Mouse (Mus musculus): ENCODE results near the gene Lims1. TPM values are rescaled to one million over a fixed set of nuclear protein-coding genes. Genes with fewer than 3 reads are reported as not detected.

Lims1 gene
- polyA plus RNA-seq, 1 experiment, result 11.4 TPM

DNA sequence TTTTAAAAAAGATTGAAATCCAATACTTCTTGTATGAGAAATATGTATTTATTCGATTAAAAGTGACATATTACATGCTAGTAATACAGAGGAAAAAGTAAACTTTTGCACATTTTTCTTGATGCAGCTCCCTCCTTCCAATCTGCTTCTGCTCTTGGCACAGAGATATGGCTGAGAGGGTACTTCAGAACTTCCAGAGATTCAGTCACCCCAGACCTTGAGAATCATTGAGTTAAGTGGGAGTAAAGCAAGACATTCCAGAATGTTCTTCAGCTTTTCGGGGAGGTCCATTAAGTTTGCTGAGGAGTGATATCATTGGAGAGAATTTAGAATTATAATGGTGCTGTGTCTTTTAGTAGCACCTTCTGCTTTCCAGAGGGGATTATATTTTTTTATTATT, 72.5 kb downstream of the Lims1 start:
- 91% methylated on average over 2 of the region's 2 CpGs for WGBS
- Histone ChIP-seq H3K36me3 (ENCODE audit: control insufficient read depth, insufficient read depth, low read length) (peaks cover 6% of the 10 kb centered on the region; the same call in 1 of the 2 replicates), H3K27ac (ENCODE audit: insufficient read depth, low read length) (no peak overlapping the region), H3K4me1 (ENCODE audit: control insufficient read depth, insufficient read depth, insufficient read length) (peaks cover 9% of the 10 kb centered on the region; the same call in 1 of the 2 replicates), H3K4me3 (ENCODE audit: extremely low read depth, insufficient read depth, insufficient read length) (no peak overlapping the region), H3K27me3 (ENCODE audit: control insufficient read depth, insufficient read depth, low read length) (no peaks in the 10 kb centered on the region)
- DNase-seq (ENCODE audit: low read depth in 1 of 2, low spot score in 2 of 2), result no peak
- no peak for TF ChIP-seq POLR2A (IDR thresholded peaks at IDR 0.05; ENCODE audit: low read depth, low read length)
- no peak for TF ChIP-seq CTCF (IDR thresholded peaks at IDR 0.05; ENCODE audit: extremely low read depth, insufficient read depth, insufficient read length, insufficient replicate concordance)

DNA sequence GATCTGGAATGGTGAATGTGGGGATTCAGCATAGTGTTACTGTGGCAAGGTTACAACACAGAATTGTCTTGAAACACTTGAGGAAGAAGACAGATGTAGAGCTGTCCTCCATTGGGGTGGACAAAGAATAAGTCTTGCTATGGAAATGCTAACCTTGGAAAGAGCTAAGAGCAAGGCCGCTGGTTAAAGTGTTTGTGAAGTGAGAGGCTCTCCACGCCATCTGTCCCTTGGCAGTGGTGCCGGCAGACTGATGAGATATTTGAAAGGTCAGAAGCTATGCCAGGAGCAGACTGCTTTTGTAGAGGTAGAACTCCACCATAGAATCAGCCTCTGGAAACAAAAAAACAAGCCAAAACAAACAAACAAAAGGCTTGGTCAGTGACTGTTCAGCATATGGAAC, 73.3 kb downstream of the Lims1 start:
- Histone ChIP-seq H3K4me3 (ENCODE audit: extremely low read depth, insufficient read depth, insufficient read length) (no peak overlapping the region), H3K36me3 (ENCODE audit: control insufficient read depth, insufficient read depth, low read length) (peaks cover 12% of the 10 kb centered on the region; the same call in 1 of the 2 replicates), H3K4me1 (ENCODE audit: control insufficient read depth, insufficient read depth, insufficient read length) (peaks cover 7% of the 10 kb centered on the region; the same call in 1 of the 2 replicates), H3K27me3 (ENCODE audit: control insufficient read depth, insufficient read depth, low read length) (no peaks in the 10 kb centered on the region), H3K27ac (ENCODE audit: insufficient read depth, low read length) (no peak overlapping the region)
- WGBS, result 90% methylated on average over 3 of the region's 3 CpGs
- no peak for DNase-seq (ENCODE audit: low read depth in 1 of 2, low spot score in 2 of 2)
- no peak for TF ChIP-seq POLR2A (IDR thresholded peaks at IDR 0.05; ENCODE audit: low read depth, low read length)
- no peak for TF ChIP-seq CTCF (IDR thresholded peaks at IDR 0.05; ENCODE audit: extremely low read depth, insufficient read depth, insufficient read length, insufficient replicate concordance)

GRCm38 (mm10) chr10:58398941-58399340, 75.7 kb downstream of the Lims1 start:
- Histone ChIP-seq H3K27ac (ENCODE audit: insufficient read depth, low read length) (no peak overlapping the region), H3K36me3 (ENCODE audit: control insufficient read depth, insufficient read depth, low read length) (peaks cover 19% of the 10 kb centered on the region; the same call in 1 of the 2 replicates), H3K4me1 (ENCODE audit: control insufficient read depth, insufficient read depth, insufficient read length) (peaks cover 3% of the 10 kb centered on the region; the same call in 1 of the 2 replicates), H3K4me3 (ENCODE audit: extremely low read depth, insufficient read depth, insufficient read length) (no peak overlapping the region), H3K27me3 (ENCODE audit: control insufficient read depth, insufficient read depth, low read length) (no peaks in the 10 kb centered on the region)
- no peak for DNase-seq (ENCODE audit: low read depth in 1 of 2, low spot score in 2 of 2)
- TF ChIP-seq CTCF (IDR thresholded peaks at IDR 0.05; ENCODE audit: extremely low read depth, insufficient read depth, insufficient read length, insufficient replicate concordance) (no peak), POLR2A (IDR thresholded peaks at IDR 0.05; ENCODE audit: low read depth, low read length) (no peak)
- 94% methylated on average over 8 of the region's 8 CpGs for WGBS

GRCm38 (mm10) chr10:58401838-58402237, 78.6 kb downstream of the Lims1 start:
- DNase-seq (ENCODE audit: low read depth in 1 of 2, low spot score in 2 of 2), result no peak
- no peak overlapping the region for H3K27ac ChIP-seq (ENCODE audit: insufficient read depth, low read length)
- H3K4me3 ChIP-seq (ENCODE audit: extremely low read depth, insufficient read depth, insufficient read length), result no peak overlapping the region
- WGBS, result 87% methylated on average over 3 of the region's 3 CpGs
- TF ChIP-seq CTCF (IDR thresholded peaks at IDR 0.05; ENCODE audit: extremely low read depth, insufficient read depth, insufficient read length, insufficient replicate concordance) (no peak), POLR2A (IDR thresholded peaks at IDR 0.05; ENCODE audit: low read depth, low read length) (no peak)
- peaks cover 2% of the 10 kb centered on the region; the same call in 1 of the 2 replicates for H3K4me1 ChIP-seq (ENCODE audit: control insufficient read depth, insufficient read depth, insufficient read length)
- peaks cover 26% of the 10 kb centered on the region for H3K36me3 ChIP-seq (ENCODE audit: control insufficient read depth, insufficient read depth, low read length)
- H3K27me3 ChIP-seq (ENCODE audit: control insufficient read depth, insufficient read depth, low read length), result no peaks in the 10 kb centered on the region

DNA sequence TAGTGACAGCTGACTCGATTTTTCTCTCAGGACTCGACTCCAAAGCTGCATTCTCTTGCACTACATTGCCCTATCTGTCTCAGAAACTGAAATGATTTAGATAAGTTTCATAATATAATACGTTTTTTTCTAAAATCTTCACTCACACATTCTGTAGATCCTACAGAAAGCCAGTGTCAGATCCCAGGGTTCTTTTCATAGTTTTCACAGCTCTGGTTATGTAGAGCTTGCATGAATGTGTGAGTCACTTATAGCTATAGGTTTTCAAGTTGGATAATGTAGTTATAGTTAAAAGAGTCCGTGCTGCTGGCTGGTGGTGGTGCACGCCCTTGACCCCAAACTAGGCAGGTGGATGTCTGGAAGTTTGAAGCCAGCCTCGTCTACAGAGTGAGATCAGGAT, 81.4 kb downstream of the Lims1 start:
- DNase-seq (ENCODE audit: low read depth in 1 of 2, low spot score in 2 of 2), result no peak
- WGBS, result 89% methylated on average over 6 of the region's 6 CpGs
- Histone ChIP-seq H3K27ac (ENCODE audit: insufficient read depth, low read length) (no peak overlapping the region), H3K27me3 (ENCODE audit: control insufficient read depth, insufficient read depth, low read length) (no peaks in the 10 kb centered on the region), H3K4me1 (ENCODE audit: control insufficient read depth, insufficient read depth, insufficient read length) (peaks cover 2% of the 10 kb centered on the region; the same call in 1 of the 2 replicates), H3K36me3 (ENCODE audit: control insufficient read depth, insufficient read depth, low read length) (peaks cover 29% of the 10 kb centered on the region), H3K4me3 (ENCODE audit: extremely low read depth, insufficient read depth, insufficient read length) (no peak overlapping the region)
- TF ChIP-seq CTCF (IDR thresholded peaks at IDR 0.05; ENCODE audit: extremely low read depth, insufficient read depth, insufficient read length, insufficient replicate concordance) (no peak), POLR2A (IDR thresholded peaks at IDR 0.05; ENCODE audit: low read depth, low read length) (no peak)

- peaks cover 2% of the 10 kb centered on the region; the same call in 1 of the 2 replicates for H3K4me1 ChIP-seq (ENCODE audit: control insufficient read depth, insufficient read depth, insufficient read length)
- TF ChIP-seq POLR2A (IDR thresholded peaks at IDR 0.05; ENCODE audit: low read depth, low read length) (no peak), CTCF (IDR thresholded peaks at IDR 0.05; ENCODE audit: extremely low read depth, insufficient read depth, insufficient read length, insufficient replicate concordance) (no peak)
- no peak overlapping the region for H3K4me3 ChIP-seq (ENCODE audit: extremely low read depth, insufficient read depth, insufficient read length)
- WGBS, result 68% methylated on average over 4 of the region's 4 CpGs
- H3K27ac ChIP-seq (ENCODE audit: insufficient read depth, low read length), result peak overlapping the region; percentile 18
- no peaks in the 10 kb centered on the region for H3K27me3 ChIP-seq (ENCODE audit: control insufficient read depth, insufficient read depth, low read length)
- peaks cover 32% of the 10 kb centered on the region for H3K36me3 ChIP-seq (ENCODE audit: control insufficient read depth, insufficient read depth, low read length)
- DNase-seq (ENCODE audit: low read depth in 1 of 2, low spot score in 2 of 2), result no peak
These were observed 82.2 kb downstream of the Lims1 start for GRCm38 (mm10) chr10:58405285-58405948.

DNA sequence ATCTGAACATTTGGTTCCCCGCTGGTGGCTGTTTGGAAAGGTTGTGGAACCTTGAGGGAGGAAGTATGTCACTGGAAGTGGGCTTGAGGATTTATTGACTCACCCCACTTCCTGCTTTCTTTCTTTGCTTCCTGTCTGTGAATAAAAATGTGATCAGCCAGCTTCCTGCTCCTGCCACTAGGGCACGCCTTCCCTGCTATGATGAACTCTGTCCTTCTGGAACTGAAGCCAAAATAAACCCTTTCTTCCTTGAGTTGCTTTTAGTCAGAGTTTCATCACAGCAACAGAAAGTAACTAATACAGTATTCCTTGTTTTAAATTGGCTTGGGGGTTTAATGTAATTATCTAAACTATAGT, 82.7 kb downstream of the Lims1 start:
- WGBS, result 68% methylated on average over 2 of the region's 2 CpGs
- peaks cover 32% of the 10 kb centered on the region for H3K36me3 ChIP-seq (ENCODE audit: control insufficient read depth, insufficient read depth, low read length)
- H3K4me1 ChIP-seq (ENCODE audit: control insufficient read depth, insufficient read depth, insufficient read length), result peaks cover 2% of the 10 kb centered on the region; the same call in 1 of the 2 replicates
- DNase-seq (ENCODE audit: low read depth in 1 of 2, low spot score in 2 of 2), result no peak
- H3K27me3 ChIP-seq (ENCODE audit: control insufficient read depth, insufficient read depth, low read length), result no peaks in the 10 kb centered on the region
- no peak overlapping the region for H3K4me3 ChIP-seq (ENCODE audit: extremely low read depth, insufficient read depth, insufficient read length)
- peak overlapping the region; percentile 18; the same call in 1 of the 2 replicates for H3K27ac ChIP-seq (ENCODE audit: insufficient read depth, low read length)
- TF ChIP-seq POLR2A (IDR thresholded peaks at IDR 0.05; ENCODE audit: low read depth, low read length) (no peak), CTCF (IDR thresholded peaks at IDR 0.05; ENCODE audit: extremely low read depth, insufficient read depth, insufficient read length, insufficient replicate concordance) (no peak)

Measured in spleen, adult 2 months (tissue).